Mouse (Mus musculus) brain, embryonic 14.5 days (tissue): Measurements from ENCODE around the gene Mars. TPM values are rescaled to one million over a fixed set of nuclear protein-coding genes. Genes with fewer than 3 reads are reported as not detected.

Source experiments
- DNase-seq: peaks from one replicate; pipeline ENCODE4 v3.0.0-alpha.2; 2011; ENCODE audit warnings: low read depth
- CTCF ChIP-seq: fragments of 200-500 bp; IDR thresholded peaks from 2 replicates; pipeline ENCODE4 v1.5.1; 2012; ENCODE audit warnings: inconsistent platforms, mild to moderate bottlenecking, moderate library complexity, borderline replicate concordance; ENCODE audit not compliant: insufficient read depth, insufficient read length; ENCODE audit errors: extremely low read depth
- POLR2A ChIP-seq: fragments of 200-500 bp; IDR thresholded peaks from 2 replicates; pipeline ENCODE4 v1.6.1; 2012; ENCODE audit warnings: mild to moderate bottlenecking, inconsistent platforms, borderline replicate concordance; ENCODE audit not compliant: poor library complexity, insufficient read depth, insufficient read length, severe bottlenecking; ENCODE audit errors: extremely low read depth
- polyA plus RNA-seq: library from polyadenylated mRNA; depleted of rRNA; stranded (reverse); fragments of >200 nt; gene quantifications from 2 replicates; pipeline ENCODE4 v1.2.3, GENCODE M21; 2012; rRNA removed

Mars gene
- polyA plus RNA-seq: 88.2 and 102 TPM in 2 replicates

- TF ChIP-seq POLR2A (peak; percentile 29; the same call in 1 of the 2 replicates), CTCF (no peak)
- DNase-seq: peak; percentile 98
Observed at GRCm38 (mm10) chr10:127311476-127312355, at the start of gene Mars. Mars (minus strand) TSS chr10:127311786.

DNA sequence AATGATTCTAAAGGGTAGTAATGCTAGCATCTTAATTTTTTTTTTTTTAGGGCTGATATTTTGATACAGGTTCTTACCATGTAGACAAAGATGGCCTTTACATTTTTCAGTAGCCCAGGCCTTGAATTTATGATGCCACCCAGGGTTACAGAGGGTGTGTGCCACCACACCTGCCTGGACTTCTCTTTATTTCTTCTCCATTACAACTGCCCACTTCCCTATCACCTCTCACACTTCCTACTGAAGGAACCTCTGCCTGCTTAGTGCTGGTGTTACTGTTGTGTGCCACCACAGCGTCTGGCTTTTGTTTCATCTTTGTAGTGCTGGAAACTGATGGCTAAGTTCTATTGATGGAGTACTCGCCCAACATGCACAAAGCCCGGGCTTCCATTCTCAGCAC, 49.1 kb upstream of the Mars start:
- no peak for TF ChIP-seq CTCF
- TF ChIP-seq POLR2A: no peak

DNA sequence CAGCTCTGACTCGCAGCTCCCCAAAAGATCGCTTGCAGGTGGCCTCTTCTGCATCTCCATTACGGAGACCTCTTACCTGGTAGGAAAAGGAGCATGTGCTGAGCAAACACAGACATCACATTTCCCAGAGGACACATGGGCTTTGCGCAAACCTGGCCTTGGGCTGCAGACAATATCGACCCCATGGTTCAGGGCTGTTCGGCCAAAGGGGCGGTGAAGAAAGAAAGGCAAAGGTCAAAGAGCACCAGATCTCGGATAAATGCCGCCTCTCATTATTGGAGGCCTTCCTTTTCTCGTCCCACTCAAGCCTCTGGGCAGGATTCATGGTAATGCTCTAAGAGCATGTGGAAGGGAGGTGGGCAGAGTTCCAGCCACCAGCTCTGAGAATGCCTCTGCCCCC, 43.8 kb upstream of the Mars start:
- no peak for TF ChIP-seq POLR2A
- TF ChIP-seq CTCF: no peak
- no peak for DNase-seq

More for the DNA sequence above, 49.1 kb upstream of the Mars start:
- DNase-seq: no peak

DNA sequence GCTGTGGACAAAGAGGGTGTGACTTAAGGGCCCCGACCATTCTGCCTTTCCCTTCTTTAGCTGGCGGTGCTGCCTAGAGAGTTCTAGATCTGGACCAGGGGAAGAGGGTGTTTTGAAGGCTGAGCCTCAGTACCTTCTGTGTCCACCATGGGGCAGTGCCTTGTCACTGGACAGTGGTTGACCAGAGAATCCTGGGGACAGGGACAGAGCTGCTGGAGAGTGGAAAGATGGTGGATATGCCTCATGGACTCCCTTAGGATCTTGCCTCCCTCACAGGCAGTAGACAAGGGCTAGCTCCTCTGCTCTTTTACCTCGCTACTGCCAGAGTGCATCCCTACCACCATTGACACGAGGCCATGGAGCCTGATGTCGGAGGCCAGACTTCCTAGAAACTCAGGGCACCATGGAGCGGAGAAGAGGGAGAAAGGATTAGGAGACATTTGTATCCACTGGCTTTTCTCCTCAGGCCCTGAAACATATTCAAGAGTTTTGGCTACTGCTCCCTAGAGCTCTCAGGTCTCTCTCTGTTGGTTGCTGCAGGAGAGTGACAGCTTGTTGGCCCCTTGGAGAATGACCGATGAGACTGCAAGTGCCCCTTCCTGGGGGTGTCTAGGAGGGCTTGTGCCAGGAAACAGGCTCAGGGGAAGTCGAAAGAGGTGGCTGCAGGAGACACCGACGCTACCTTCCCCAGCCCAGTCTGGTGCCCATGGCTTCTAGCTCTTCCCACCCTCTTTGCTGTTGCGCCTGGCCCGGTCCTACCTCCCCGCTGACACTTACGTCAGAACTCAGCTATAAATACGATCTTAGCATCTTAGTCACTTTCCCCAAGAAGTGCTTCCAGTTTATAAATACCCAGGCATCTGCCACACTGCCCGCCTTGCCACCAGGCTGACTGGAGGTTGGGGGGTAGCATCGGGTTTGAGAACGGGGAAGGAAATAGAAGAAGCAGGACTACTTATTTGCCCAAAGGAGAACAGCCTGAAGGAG, 42.6 kb upstream of the Mars start, which contains the start of gene Inhbe:
Gene Inhbe (minus strand): TSS at position 503 of the 987 bp plus-strand sequence.
- no peak for TF ChIP-seq POLR2A
- TF ChIP-seq CTCF: peak; percentile 35; the same call in 1 of the 2 replicates
- no peak for DNase-seq

DNA sequence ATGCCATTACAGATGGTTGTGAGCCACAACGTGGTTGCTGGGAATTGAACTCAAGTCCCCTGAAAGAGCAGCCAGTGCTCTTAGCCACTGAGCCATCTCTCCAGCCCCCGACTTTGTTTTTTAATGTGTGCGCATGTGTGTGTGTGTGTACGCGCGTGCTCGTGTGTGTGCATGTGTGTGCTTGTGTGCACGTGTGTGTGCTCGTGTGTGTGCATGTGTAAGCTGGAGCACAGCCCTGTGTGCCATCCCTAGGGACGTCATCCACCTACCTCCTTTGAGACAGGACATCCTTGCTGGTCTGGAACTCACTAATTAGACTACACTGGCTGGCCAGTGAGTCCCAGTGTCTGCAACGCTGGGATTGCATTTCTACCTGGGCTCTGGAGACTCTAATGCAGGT, 41.2 kb upstream of the Mars start:
- no peak for TF ChIP-seq POLR2A

DNA sequence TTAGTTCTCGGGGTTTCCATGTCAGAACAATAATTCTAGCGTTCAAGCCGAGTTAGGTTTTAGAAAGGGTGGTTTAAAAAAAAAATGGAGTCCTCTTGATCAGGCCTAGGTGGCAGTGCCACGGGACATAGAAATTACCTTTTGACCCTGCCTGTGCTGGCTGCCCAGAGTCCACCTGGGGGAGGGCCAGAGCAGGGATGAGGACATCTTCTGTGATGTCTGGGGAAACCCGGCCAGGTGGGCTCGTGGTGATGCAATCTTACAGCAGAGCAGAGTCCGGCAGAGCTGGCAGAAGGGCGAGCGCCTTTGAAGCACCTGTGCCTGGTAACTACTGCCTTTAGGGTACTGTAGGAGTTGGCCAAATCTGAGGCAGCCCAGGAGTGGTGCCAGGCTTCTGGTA, 40.6 kb upstream of the Mars start:
- DNase-seq: no peak
- TF ChIP-seq CTCF (no peak), POLR2A (no peak)

More for the DNA sequence above, 41.2 kb upstream of the Mars start:
- DNase-seq: no peak

- TF ChIP-seq POLR2A: no peak
- TF ChIP-seq CTCF: no peak
- no peak for DNase-seq
Observed at GRCm38 (mm10) chr10:127351719-127352118, 40.1 kb upstream of the Mars start.

GRCm38 (mm10) chr10:127351285-127351595, 39.7 kb upstream of the Mars start:
- no peak for TF ChIP-seq CTCF
- TF ChIP-seq POLR2A: no peak

DNA sequence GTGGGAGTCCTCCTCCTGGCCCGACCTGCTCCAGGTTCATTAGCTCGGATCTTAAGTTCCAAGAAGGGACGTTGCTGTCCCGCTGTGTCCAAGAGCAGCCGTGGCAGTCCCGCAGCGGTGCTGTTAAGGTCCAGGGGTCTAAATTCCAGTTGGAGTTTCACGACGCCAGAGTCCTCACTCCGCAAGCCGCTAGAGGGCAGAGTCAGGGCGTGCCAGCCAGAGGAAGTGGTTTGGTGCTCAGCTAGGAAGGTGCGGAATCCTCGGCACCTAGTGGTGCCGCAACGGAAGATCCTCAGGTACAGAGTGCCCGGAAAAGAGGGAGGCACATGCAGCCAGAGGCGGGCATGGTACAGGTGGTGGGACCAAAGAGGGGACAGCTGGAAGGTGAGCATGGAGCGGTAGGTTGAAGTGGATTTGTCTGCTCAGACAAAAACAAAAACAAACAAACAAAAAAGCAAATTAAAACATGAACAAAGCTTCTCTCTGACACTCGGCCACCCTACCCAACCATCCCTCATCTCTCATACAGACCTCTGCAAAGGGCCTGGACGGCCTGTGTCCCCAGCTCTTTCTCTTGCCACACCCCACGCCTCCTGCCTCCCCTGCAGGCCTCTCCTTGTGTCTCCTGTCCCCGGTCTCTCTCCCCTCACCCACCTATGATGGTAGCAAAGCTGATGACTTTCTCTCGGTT, 39.2 kb upstream of the Mars start:
- peak; percentile 73 for DNase-seq
- TF ChIP-seq POLR2A (no peak), CTCF (peak; percentile 96)

More at GRCm38 (mm10) chr10:127351285-127351595, 39.7 kb upstream of the Mars start:
- no peak for DNase-seq

GRCm38 (mm10) chr10:127349810-127350209, 38.2 kb upstream of the Mars start:
- TF ChIP-seq CTCF (no peak), POLR2A (no peak)
- DNase-seq: no peak
